Mouse (Mus musculus) liver, adult 2 months (tissue): Measurements from ENCODE around the gene Il4i1.
A peak's percentile ranks its signal among the peaks of the same experiment; 100 is the strongest.

Experiments
- CTCF ChIP-seq: fragments of 200-500 bp; IDR thresholded peaks from 2 replicates; pipeline ENCODE4 v1.5.1; 2011; ENCODE audit warnings: low read depth, low read length, control low read depth
- POLR2A ChIP-seq: fragments of 200-500 bp; IDR thresholded peaks from 2 replicates; pipeline ENCODE4 v1.6.1; 2011; ENCODE audit warnings: low read length, control low read depth; ENCODE audit not compliant: insufficient read depth; ENCODE audit errors: extremely low read depth

GRCm38 (mm10) chr7:44849416-44850111 is 33.4 kb downstream of the Il4i1 start:
- TF ChIP-seq CTCF (no peak), POLR2A (0 out of 2 replicates have a peak, but pooled peaks have one; percentile 39)
